Mouse (Mus musculus) liver, adult 2 months (tissue): ENCODE measurements at regions not wholly inside any gene's neighbourhood (a gene's known extent, or its start where the extent isn't known, plus 50 kb on each side); places are given as distances from the start of the nearest gene placed in this dataset.

Experiments used
- DNase-seq: peaks from one replicate; pipeline ENCODE4 v3.0.0-alpha.2; 2011; ENCODE audit warnings: low read depth, low spot score; ENCODE audit errors: extremely low read depth
- H3K27ac ChIP-seq: fragments of 200-500 bp; replicated peaks from 2 replicates; pipeline ENCODE4 v1.5.1; 2012; ENCODE audit warnings: low read depth, mild to moderate bottlenecking, control low read depth, inconsistent platforms, low read length; ENCODE audit not compliant: insufficient read depth
- H3K27me3 ChIP-seq: fragments of 200-500 bp; 2 replicates; pipeline ENCODE4 v1.6.1; 2012; ENCODE audit warnings: mild to moderate bottlenecking, moderate library complexity, low read length, inconsistent platforms; ENCODE audit not compliant: control insufficient read depth, insufficient read depth
- H3K36me3 ChIP-seq: fragments of 200-500 bp; 2 replicates; pipeline ENCODE4 v1.6.1; 2012; ENCODE audit warnings: low read length, inconsistent platforms; ENCODE audit not compliant: control insufficient read depth, insufficient read depth
- H3K4me1 ChIP-seq: fragments of 200-500 bp; 2 replicates; pipeline ENCODE4 v1.6.1; 2011; ENCODE audit warnings: low read length; ENCODE audit not compliant: control insufficient read depth, insufficient read depth
- H3K4me3 ChIP-seq: fragments of 200-500 bp; 2 replicates; pipeline ENCODE4 v1.5.1; 2011; ENCODE audit warnings: low read depth, mild to moderate bottlenecking, control low read depth, low read length, moderate library complexity; ENCODE audit not compliant: insufficient read depth
- H3K79me2 ChIP-seq: fragments of 200-500 bp; 2 replicates; pipeline ENCODE4 v1.6.1; 2012; ENCODE audit warnings: inconsistent platforms, mild to moderate bottlenecking, low read length, moderate library complexity; ENCODE audit not compliant: control insufficient read depth, insufficient read depth
- H3K9ac ChIP-seq: fragments of 200-500 bp; 2 replicates; pipeline ENCODE4 v1.6.1; 2012; ENCODE audit warnings: low read depth, mild to moderate bottlenecking, control low read depth, inconsistent platforms, low read length
- CTCF ChIP-seq: fragments of 200-500 bp; IDR thresholded peaks from 2 replicates; pipeline ENCODE4 v1.5.1; 2011; ENCODE audit warnings: low read depth, low read length, control low read depth
- POLR2A ChIP-seq: fragments of 200-500 bp; IDR thresholded peaks from 2 replicates; pipeline ENCODE4 v1.6.1; 2011; ENCODE audit warnings: low read length, control low read depth; ENCODE audit not compliant: insufficient read depth; ENCODE audit errors: extremely low read depth
- WGBS: fragments of 180-500 bp; shearing (Covaris S2); methylation state at CpG from one replicate; pipeline ENCODE4 v1.1.7; 2018; 5-methylcytosine and 5-hydroxymethylcytosine counted together

DNA sequence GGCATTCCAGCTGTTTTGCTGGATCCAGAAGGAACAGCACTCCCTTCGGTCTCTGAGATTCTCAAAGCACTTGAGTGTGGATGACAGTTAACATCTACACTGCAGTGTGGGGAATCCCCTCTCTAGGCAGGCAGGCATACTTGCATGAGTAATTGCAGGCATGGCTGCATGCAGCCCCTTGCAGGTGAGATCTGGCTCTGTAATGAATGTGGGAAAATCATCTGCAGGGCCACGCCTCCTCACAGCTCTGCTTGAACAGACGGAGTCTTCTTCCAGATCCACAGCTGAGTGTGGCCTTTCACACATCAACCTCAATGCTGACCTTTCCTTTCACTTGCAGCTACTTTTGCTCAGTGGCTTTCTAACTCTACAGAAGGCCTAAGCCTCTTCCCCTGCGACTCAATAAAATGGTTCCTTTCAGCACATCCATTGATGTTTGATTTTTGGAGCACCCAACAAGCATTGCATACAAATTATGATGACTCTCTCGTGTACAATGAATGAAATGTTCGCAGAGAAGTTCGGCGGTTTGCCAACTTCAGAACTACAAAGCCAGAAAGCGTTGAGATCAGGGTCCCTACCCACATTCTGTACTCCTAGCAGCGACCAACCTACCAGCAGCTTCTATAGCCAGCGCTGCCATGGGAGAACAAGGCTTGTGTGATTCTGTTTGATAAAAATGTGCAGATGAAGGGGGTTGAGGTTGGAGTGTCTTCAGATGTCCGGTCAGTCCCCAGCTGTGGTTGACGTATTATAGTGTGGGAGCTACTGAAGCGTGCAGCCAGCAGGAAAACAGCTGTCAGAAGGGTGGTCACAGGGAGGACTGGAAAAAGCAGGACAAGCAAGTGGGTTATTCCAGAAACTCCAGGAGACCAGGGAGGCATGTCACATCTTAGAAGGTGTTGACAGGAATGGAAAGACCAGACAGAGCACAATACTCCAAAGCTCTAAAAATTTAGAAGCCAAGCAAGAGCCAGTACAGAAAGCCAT lies 211.1 kb downstream of the Gm5447 start:
- TF ChIP-seq CTCF, result no peak
- no peak for TF ChIP-seq POLR2A
- no peak overlapping the region for H3K9ac ChIP-seq
- no peaks in the 10 kb centered on the region for H3K79me2 ChIP-seq
- 89% methylated on average over 14 of the region's 14 CpGs for WGBS
- no peaks in the 10 kb centered on the region for H3K36me3 ChIP-seq
- no peak overlapping the region for H3K4me3 ChIP-seq
- no peak overlapping the region for H3K27ac ChIP-seq
- no peaks in the 10 kb centered on the region for H3K27me3 ChIP-seq
- H3K4me1 ChIP-seq, result peaks cover 6% of the 10 kb centered on the region; the same call in 1 of the 2 replicates
- no peak for DNase-seq

DNA sequence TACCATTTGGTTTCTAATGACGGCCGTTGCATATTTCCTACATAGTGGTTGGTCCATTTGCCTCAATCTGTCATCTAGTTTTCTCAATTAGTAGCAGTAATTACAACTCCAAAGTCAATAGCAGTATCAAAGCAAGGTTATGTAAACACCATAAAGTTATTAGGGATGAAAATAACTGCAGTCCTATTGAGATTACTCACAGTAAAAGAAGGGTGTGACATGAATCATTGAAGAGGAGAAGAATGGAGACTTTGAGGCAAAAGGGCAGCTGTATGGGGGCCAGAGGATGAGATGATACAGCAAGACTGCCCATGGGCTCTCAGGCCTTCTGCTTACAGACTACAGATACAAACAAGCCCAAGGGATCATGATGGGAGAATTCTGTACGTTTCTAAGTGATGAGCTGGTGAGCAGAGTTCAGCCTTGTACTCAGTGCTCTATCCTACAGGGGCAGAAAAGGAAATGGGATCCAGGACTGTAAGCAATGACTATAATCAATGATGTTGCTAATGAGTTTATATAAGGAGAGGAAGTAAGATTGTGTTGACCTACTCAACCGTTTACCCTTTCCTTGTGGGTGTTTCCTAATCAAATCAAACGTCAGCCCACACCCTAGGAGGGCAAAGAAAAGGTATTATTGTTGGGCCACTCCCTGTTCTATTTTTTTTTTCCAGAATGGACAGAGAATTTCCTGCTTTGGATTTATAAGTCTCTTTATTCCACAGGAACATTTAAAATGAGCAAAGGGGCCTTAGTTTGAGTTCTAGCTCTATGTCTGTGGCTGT lies 213.0 kb downstream of the Gm5447 start:
- Histone ChIP-seq H3K4me3 (no peak overlapping the region), H3K27ac (no peak overlapping the region), H3K79me2 (no peaks in the 10 kb centered on the region), H3K9ac (no peak overlapping the region), H3K27me3 (no peaks in the 10 kb centered on the region), H3K36me3 (no peaks in the 10 kb centered on the region), H3K4me1 (peaks cover 2% of the 10 kb centered on the region; the same call in 1 of the 2 replicates)
- DNase-seq, result no peak
- TF ChIP-seq POLR2A (no peak), CTCF (no peak)
- 67% methylated on average over 5 of the region's 5 CpGs for whole genome bisulfite sequencing

DNA sequence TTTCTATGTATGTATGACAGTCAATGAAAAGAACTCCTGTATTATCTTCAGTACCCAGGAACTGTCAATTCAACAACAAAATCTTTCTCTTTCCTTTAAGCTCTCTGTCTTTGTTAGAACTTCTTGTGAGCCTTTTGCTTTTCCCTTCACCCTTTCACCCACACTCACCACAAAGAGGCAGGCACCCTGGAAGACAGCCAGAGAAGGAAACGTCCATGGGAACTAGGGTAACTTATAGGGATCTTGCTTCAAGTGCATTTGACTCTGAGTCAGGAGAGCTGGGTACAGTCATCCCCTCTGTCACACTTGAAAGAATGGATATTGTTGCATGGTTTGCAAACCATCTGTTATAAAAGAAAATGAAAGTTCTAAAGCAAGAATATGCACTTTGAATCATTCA lies 215.1 kb downstream of the Gm5447 start:
- TF ChIP-seq CTCF, result no peak
- TF ChIP-seq POLR2A, result no peak
- Histone ChIP-seq H3K79me2 (no peaks in the 10 kb centered on the region), H3K4me1 (0 out of 2 replicates have a peak, but pooled peaks cover under 1% of the 10 kb centered on the region), H3K9ac (no peak overlapping the region), H3K36me3 (no peaks in the 10 kb centered on the region), H3K27me3 (no peaks in the 10 kb centered on the region), H3K27ac (no peak overlapping the region), H3K4me3 (no peak overlapping the region)
- DNase-seq, result no peak
- WGBS, result 14% methylated on average over 1 of the region's 1 CpGs

DNA sequence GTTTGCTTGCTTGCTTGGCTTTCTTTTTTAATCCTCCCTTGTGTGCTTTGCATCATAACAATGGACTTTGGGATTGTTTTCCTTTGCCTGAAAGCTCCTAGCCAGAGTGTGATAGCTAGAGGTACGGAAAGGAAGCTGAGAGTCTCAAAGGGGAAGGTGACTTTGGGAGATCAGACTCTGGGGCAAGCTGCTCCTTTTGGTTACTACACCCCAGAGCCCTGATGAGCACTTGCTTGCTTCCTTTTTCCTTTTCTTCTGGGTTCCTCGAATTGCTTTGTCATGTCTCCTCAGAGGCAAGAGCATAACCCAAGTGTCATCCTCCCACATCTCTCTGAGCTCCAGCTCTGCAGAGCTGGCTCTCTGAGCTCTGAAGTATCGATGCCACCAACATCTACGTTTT lies 216.0 kb downstream of the Gm5447 start:
- TF ChIP-seq POLR2A, result no peak
- no peak for TF ChIP-seq CTCF
- 65% methylated on average over 4 of the region's 4 CpGs for WGBS
- no peak for DNase-seq
- no peaks in the 10 kb centered on the region for H3K27me3 ChIP-seq
- H3K27ac ChIP-seq, result no peak overlapping the region
- H3K79me2 ChIP-seq, result no peaks in the 10 kb centered on the region
- H3K9ac ChIP-seq, result no peak overlapping the region
- no peaks in the 10 kb centered on the region for H3K36me3 ChIP-seq
- H3K4me3 ChIP-seq, result no peak overlapping the region
- no peaks in the 10 kb centered on the region for H3K4me1 ChIP-seq

DNA sequence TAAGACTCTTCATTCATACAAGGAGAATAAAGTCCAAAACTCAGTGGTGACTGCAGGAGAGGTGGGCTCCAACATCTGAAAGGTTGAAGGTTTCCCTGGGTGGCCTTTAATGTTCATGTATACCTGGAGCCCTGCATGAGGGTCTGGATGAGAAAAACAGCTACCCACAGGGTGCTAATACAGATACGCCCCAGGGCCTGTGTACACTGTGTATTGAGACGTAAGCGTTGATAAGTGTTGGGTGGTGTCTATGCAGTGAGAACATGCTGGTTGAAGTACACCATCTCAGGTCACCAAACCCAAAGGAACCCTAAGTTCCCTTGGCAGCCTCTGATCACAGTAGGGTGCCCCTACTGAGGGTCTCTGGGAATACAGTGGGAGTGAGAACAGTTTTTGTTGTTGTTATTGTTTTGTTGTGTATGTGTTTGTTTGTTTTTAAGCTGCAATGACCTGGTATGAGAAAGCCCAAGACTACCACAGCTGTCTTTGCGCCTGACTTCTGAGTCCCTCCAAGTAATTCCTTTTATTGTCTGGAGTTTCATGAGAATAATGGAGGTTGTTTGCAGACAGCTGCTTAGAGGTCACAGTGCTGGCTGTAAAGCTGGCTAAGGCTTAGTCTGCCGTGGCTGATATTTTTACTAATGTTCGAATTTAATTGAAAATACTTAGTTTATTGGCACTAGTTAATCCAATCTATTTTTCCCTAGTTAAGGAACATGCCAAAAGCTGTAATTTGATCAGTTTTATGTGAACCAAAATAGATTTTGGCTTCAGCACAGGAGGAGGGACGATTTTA lies 217.5 kb downstream of the Gm5447 start:
- H3K36me3 ChIP-seq, result no peaks in the 10 kb centered on the region
- 85% methylated on average over 7 of the region's 7 CpGs for WGBS
- no peaks in the 10 kb centered on the region for H3K4me1 ChIP-seq
- H3K27ac ChIP-seq, result no peak overlapping the region
- H3K9ac ChIP-seq, result no peak overlapping the region
- no peak overlapping the region for H3K4me3 ChIP-seq
- no peak for DNase-seq
- H3K27me3 ChIP-seq, result no peaks in the 10 kb centered on the region
- H3K79me2 ChIP-seq, result no peaks in the 10 kb centered on the region
- TF ChIP-seq CTCF (no peak), POLR2A (no peak)
